In the genomic region with DNA sequence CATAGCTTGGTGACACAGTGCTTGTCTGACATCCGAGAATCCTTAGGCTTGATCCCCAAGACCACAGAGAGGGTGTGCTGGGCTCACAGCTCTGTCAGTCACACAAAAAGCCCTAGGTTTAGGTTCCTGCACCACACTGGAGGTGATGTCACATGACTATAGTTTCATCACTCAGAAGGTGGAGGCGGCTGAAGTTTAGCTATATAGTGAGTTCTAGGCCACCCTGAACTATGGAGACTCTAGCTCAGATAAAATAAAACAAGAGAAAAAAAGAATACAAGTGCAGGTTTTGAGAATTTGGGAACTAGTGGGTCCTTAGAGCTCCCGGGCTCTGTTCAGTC, we compare ENCODE assay signal across 10 mouse cellular contexts. TPM values are rescaled to one million over a fixed set of nuclear protein-coding genes. Genes with fewer than 3 reads are reported as not detected.
DNase-seq lines count a peak whose midpoint lies in the region; ATAC-seq and TF ChIP-seq lines count a peak whose summit lies in the region.
"Had no signal": no experiment of that assay in that cellular context is flagged by ENCODE, and none has a peak within 500 bp of the region (broad histone marks: within the 10 kb centered on the region; RNA-seq: fewer than 3 reads in every experiment).

No protein-coding gene starts in this region.

- TF ChIP-seq EP300 in ES-Bruce4 (IDR thresholded peaks at IDR 0.05; ENCODE audit: insufficient read depth, low read depth, low read length): no peak
- TF ChIP-seq EP300 in liver, postnatal 0 days (IDR thresholded peaks at IDR 0.05; ENCODE audit: low read depth): no peak

- H3K36me3 ChIP-seq in kidney, adult 2 months (ENCODE audit: control insufficient read depth, insufficient read depth, low read length): no peaks in the 10 kb centered on the region
- no peaks in the 10 kb centered on the region for H3K36me3 ChIP-seq in ES-Bruce4 (ENCODE audit: control insufficient read depth, insufficient read depth, low read length, poor library complexity, severe bottlenecking)
- H3K36me3 ChIP-seq in liver, postnatal 0 days (replicated peaks; ENCODE audit: insufficient read depth, low read length): no peaks in the 10 kb centered on the region
- H3K36me3 ChIP-seq: forebrain, embryonic 12.5 days; limb, embryonic 12.5 days; neural tube, embryonic 12.5 days had no signal

- no peak overlapping the region for H3K4me3 ChIP-seq in kidney, adult 2 months (ENCODE audit: insufficient read depth, low read depth, low read length)
- H3K4me3 ChIP-seq in ES-Bruce4 (ENCODE audit: low read depth, low read length): peak overlapping the region; percentile 9
- H3K4me3 ChIP-seq in liver, postnatal 0 days (ENCODE audit: low read depth, low read length): no peak overlapping the region
- H3K4me3 ChIP-seq: forebrain, embryonic 12.5 days; limb, embryonic 12.5 days; neural tube, embryonic 12.5 days had no signal

- no peak for DNase-seq in kidney, adult 2 months
- no peak for DNase-seq in kidney, adult 18-20 months
- DNase-seq in liver, postnatal 0 days: no peak
- DNase-seq in frontal cortex, adult 2 months (ENCODE audit: extremely low spot score in 1 of 2, low spot score in 1 of 2): no peak
- DNase-seq in adrenal gland, postnatal 25 days: no peak

- peaks cover 13% of the 10 kb centered on the region; the same call in 1 of the 2 replicates for H3K4me1 ChIP-seq in kidney, adult 2 months (ENCODE audit: control insufficient read depth, insufficient read depth, low read length)
- peaks cover 10% of the 10 kb centered on the region for H3K4me1 ChIP-seq in ES-Bruce4 (ENCODE audit: control insufficient read depth, insufficient read depth, low read length)
- peaks cover 46% of the 10 kb centered on the region for H3K4me1 ChIP-seq in liver, postnatal 0 days (ENCODE audit: insufficient read depth)

- 79% methylated on average over 3 of the region's 3 CpGs for WGBS in kidney, adult 2 months
- WGBS in liver, postnatal 0 days (ENCODE audit: insufficient replicate concordance): 68% methylated on average over 3 of the region's 3 CpGs

- no peak for TF ChIP-seq CTCF in kidney, adult 2 months (conservative IDR thresholded peaks at IDR 0.05; ENCODE audit: insufficient read depth, insufficient read length, low read depth, low read length)
- TF ChIP-seq CTCF in ES-Bruce4 (IDR thresholded peaks at IDR 0.05; ENCODE audit: low read depth, low read length): no peak
- TF ChIP-seq CTCF in liver, postnatal 0 days (IDR thresholded peaks at IDR 0.05; ENCODE audit: low read depth): no peak

- no peaks in the 10 kb centered on the region for H3K9me3 ChIP-seq in ES-Bruce4 (replicated peaks; ENCODE audit: control insufficient read depth, insufficient read depth, low read length, poor library complexity, severe bottlenecking)
- no peaks in the 10 kb centered on the region for H3K9me3 ChIP-seq in liver, postnatal 0 days (ENCODE audit: low read length)
- H3K9me3 ChIP-seq: forebrain, embryonic 12.5 days; limb, embryonic 12.5 days; neural tube, embryonic 12.5 days had no signal

- H3K9ac ChIP-seq in ES-Bruce4 (ENCODE audit: low read depth, poor library complexity, severe bottlenecking): peak overlapping the region; percentile 35
- H3K9ac ChIP-seq in liver, postnatal 0 days (replicated peaks): no peak overlapping the region
- H3K9ac ChIP-seq: forebrain, embryonic 12.5 days; limb, embryonic 12.5 days; neural tube, embryonic 12.5 days had no signal

- ATAC-seq in common myeloid progenitor, adult 5-6 weeks (replicated peaks; ENCODE audit: low read depth, poor library complexity, severe bottlenecking): 0 out of 2 replicates have a peak, but pooled peaks have one; percentile 2
- ATAC-seq in liver, postnatal 0 days: peak; percentile 2; the same call in 1 of the 2 replicates

- H3K27me3 ChIP-seq in kidney, adult 2 months (replicated peaks; ENCODE audit: control insufficient read depth, insufficient read depth, low read length): no peaks in the 10 kb centered on the region
- H3K27me3 ChIP-seq in ES-Bruce4 (ENCODE audit: control insufficient read depth, insufficient read depth, low read length, poor library complexity, severe bottlenecking): no peaks in the 10 kb centered on the region
- no peaks in the 10 kb centered on the region for H3K27me3 ChIP-seq in liver, postnatal 0 days (ENCODE audit: insufficient read depth, low read length)
- H3K27me3 ChIP-seq: forebrain, embryonic 12.5 days; limb, embryonic 12.5 days; neural tube, embryonic 12.5 days had no signal

- H3K27ac ChIP-seq in kidney, adult 2 months (ENCODE audit: insufficient read depth, low read depth, low read length): peak overlapping the region; percentile 97
- peak overlapping the region; percentile 99 for H3K27ac ChIP-seq in ES-Bruce4 (ENCODE audit: insufficient read depth, low read length)
- H3K27ac ChIP-seq in liver, postnatal 0 days (ENCODE audit: low read depth): peak overlapping the region; percentile 93
- H3K27ac ChIP-seq: forebrain, embryonic 12.5 days; limb, embryonic 12.5 days; neural tube, embryonic 12.5 days had no signal

- H3K4me2 ChIP-seq in liver, postnatal 0 days (ENCODE audit: low read depth, low read length): 0 out of 2 replicates have a peak overlapping the region, but pooled peaks have one; percentile 41
- H3K4me2 ChIP-seq: forebrain, embryonic 12.5 days; limb, embryonic 12.5 days; neural tube, embryonic 12.5 days had no signal

- no peak for TF ChIP-seq POLR2A in kidney, adult 2 months (IDR thresholded peaks at IDR 0.05; ENCODE audit: low read depth, low read length)
- no peak for TF ChIP-seq POLR2A in ES-Bruce4 (IDR thresholded peaks at IDR 0.05; ENCODE audit: insufficient read depth, low read length)

RNA-seq across cellular contexts. Expression of a gene that starts 7.6 kb away (rescaled TPM):
- polyA plus RNA-seq in kidney, adult 2 months (2012; rRNA removed): 31.9 and 43.0 TPM in 2 replicates
- 247 and 264 TPM in 2 replicates for polyA plus RNA-seq in ES-Bruce4 (2011; ENCODE audit: insufficient read depth, insufficient read length, low read depth, missing spikeins)
- 141 and 159 TPM in 2 replicates for total RNA-seq in common myeloid progenitor, adult 5-6 weeks (2017)
- 36.2 and 38.2 TPM in 2 replicates for polyA plus RNA-seq in liver, postnatal 0 days (2015; fragmentation: Nextera tagmentation; extraction: Ambion mirVana)
- 43.3 and 47.0 TPM in 2 replicates for polyA plus RNA-seq in frontal cortex, adult 2 months (2012; rRNA removed)
- total RNA-seq in adrenal gland, postnatal 25 days (2021): 165 and 167 TPM in 2 replicates

RNA-seq across cellular contexts. Expression of a gene that starts 26.2 kb away (rescaled TPM):
- 9.9 and 13.2 TPM in 2 replicates for polyA plus RNA-seq in kidney, adult 2 months (2012; rRNA removed)
- 67.4 and 68.5 TPM in 2 replicates for polyA plus RNA-seq in ES-Bruce4 (2011; ENCODE audit: insufficient read depth, insufficient read length, low read depth, missing spikeins)
- total RNA-seq in common myeloid progenitor, adult 5-6 weeks (2017): 79.4 and 79.7 TPM in 2 replicates
- polyA plus RNA-seq in liver, postnatal 0 days (2015; fragmentation: Nextera tagmentation; extraction: Ambion mirVana): 20.1 and 23.9 TPM in 2 replicates
- 154 and 164 TPM in 2 replicates for polyA plus RNA-seq in frontal cortex, adult 2 months (2012; rRNA removed)
- 86.4 and 93.1 TPM in 2 replicates for total RNA-seq in adrenal gland, postnatal 25 days (2021)

RNA-seq across cellular contexts. Expression of a gene that starts 36.7 kb away (rescaled TPM):
- 5.2 and 6.0 TPM in 2 replicates for polyA plus RNA-seq in kidney, adult 2 months (2012; rRNA removed)
- 6.9 and 10.1 TPM in 2 replicates for polyA plus RNA-seq in ES-Bruce4 (2011; ENCODE audit: insufficient read depth, insufficient read length, low read depth, missing spikeins)
- total RNA-seq in common myeloid progenitor, adult 5-6 weeks (2017): 0.37 TPM in 1 of 2 replicates, not detected in the other
- polyA plus RNA-seq in liver, postnatal 0 days (2015; fragmentation: Nextera tagmentation; extraction: Ambion mirVana): 2.5 and 2.6 TPM in 2 replicates
- 3.5 and 4.1 TPM in 2 replicates for polyA plus RNA-seq in frontal cortex, adult 2 months (2012; rRNA removed)
- 5.6 and 6.1 TPM in 2 replicates for total RNA-seq in adrenal gland, postnatal 25 days (2021)
